Comparison of ENCODE assay signal across 24 mouse cellular contexts in genomic region chr8:53140041-53140440, GRCm38 (mm10).
A peak's percentile ranks its signal among the peaks of the same experiment; 100 is the strongest.
DNase-seq lines count a peak whose midpoint lies in the region; ATAC-seq and TF ChIP-seq lines count a peak whose summit lies in the region.
"Had no signal": no experiment of that assay in that cellular context is flagged by ENCODE, and none has a peak within 500 bp of the region (broad histone marks: within the 10 kb centered on the region; RNA-seq: fewer than 3 reads in every experiment).

No protein-coding gene starts in this region.

- no peak overlapping the region for H3K4me2 ChIP-seq in kidney, embryonic 14.5 days (replicated peaks; ENCODE audit: low read depth, low read length)
- no peak overlapping the region for H3K4me2 ChIP-seq in kidney, postnatal 0 days (ENCODE audit: low read length)
- H3K4me2 ChIP-seq in neural tube, embryonic 12.5 days (replicated peaks) = no peak overlapping the region
- no peak overlapping the region for H3K4me2 ChIP-seq in neural tube, embryonic 14.5 days (ENCODE audit: low read depth, low read length)
- H3K4me2 ChIP-seq: embryonic facial prominence, embryonic 13.5 days; forebrain, embryonic 12.5 days; forebrain, embryonic 15.5 days; heart, embryonic 11.5 days; hindbrain, embryonic 12.5 days; hindbrain, embryonic 15.5 days had no signal

- H3K27me3 ChIP-seq in kidney, embryonic 14.5 days (ENCODE audit: control insufficient read depth, insufficient read depth, low read length) = no peaks in the 10 kb centered on the region
- H3K27me3 ChIP-seq in kidney, postnatal 0 days (ENCODE audit: insufficient read depth, low read length) = no peaks in the 10 kb centered on the region
- H3K27me3 ChIP-seq in neural tube, embryonic 12.5 days (replicated peaks) = no peaks in the 10 kb centered on the region
- no peaks in the 10 kb centered on the region for H3K27me3 ChIP-seq in neural tube, embryonic 14.5 days (ENCODE audit: control insufficient read depth, insufficient read depth, low read length)
- H3K27me3 ChIP-seq: embryonic facial prominence, embryonic 13.5 days; forebrain, embryonic 12.5 days; forebrain, embryonic 15.5 days; hindbrain, embryonic 12.5 days; hindbrain, embryonic 15.5 days had no signal

- no peak overlapping the region for H3K27ac ChIP-seq in kidney, embryonic 14.5 days (ENCODE audit: low read depth, low read length)
- no peak overlapping the region for H3K27ac ChIP-seq in kidney, postnatal 0 days
- H3K27ac ChIP-seq in neural tube, embryonic 12.5 days = no peak overlapping the region
- no peak overlapping the region for H3K27ac ChIP-seq in neural tube, embryonic 14.5 days (ENCODE audit: low read depth, low read length)
- H3K27ac ChIP-seq: embryonic facial prominence, embryonic 10.5 days; embryonic facial prominence, embryonic 13.5 days; forebrain, embryonic 12.5 days; forebrain, embryonic 15.5 days; hindbrain, embryonic 12.5 days; hindbrain, embryonic 15.5 days had no signal

- DNase-seq in kidney, postnatal 36 days = no peak
- peak; percentile 26 for DNase-seq in kidney, postnatal 0 days (ENCODE audit: low spot score)
- DNase-seq in kidney, postnatal 14 days = no peak
- no peak for DNase-seq in neural tube, embryonic 10.5 days (ENCODE audit: extremely low spot score, low spot score)
- DNase-seq in T-cell, adult 2 months (ENCODE audit: low spot score) = no peak
- DNase-seq: adrenal gland, adult 8-10 months; adrenal gland, postnatal 25 days; cerebellum, adult 18-20 months; cerebellum, adult 9-10 months; cerebellum, postnatal 14 days; gastrocnemius, postnatal 25 days had no signal

- H3K4me1 ChIP-seq in kidney, embryonic 14.5 days (ENCODE audit: control insufficient read depth, insufficient read depth, low read length) = no peaks in the 10 kb centered on the region
- no peaks in the 10 kb centered on the region for H3K4me1 ChIP-seq in kidney, postnatal 0 days (replicated peaks; ENCODE audit: insufficient read depth, low read length)
- H3K4me1 ChIP-seq in neural tube, embryonic 12.5 days = no peaks in the 10 kb centered on the region
- H3K4me1 ChIP-seq in neural tube, embryonic 14.5 days (ENCODE audit: control insufficient read depth, insufficient read depth, low read length) = no peaks in the 10 kb centered on the region
- H3K4me1 ChIP-seq: embryonic facial prominence, embryonic 10.5 days; embryonic facial prominence, embryonic 13.5 days; forebrain, embryonic 12.5 days; forebrain, embryonic 15.5 days; hindbrain, embryonic 12.5 days; hindbrain, embryonic 15.5 days had no signal

- WGBS in kidney, embryonic 14.5 days = 20% methylated on average over 6 of the region's 6 CpGs
- 28% methylated on average over 6 of the region's 6 CpGs for WGBS in kidney, postnatal 0 days
- 58% methylated on average over 6 of the region's 6 CpGs for WGBS in neural tube, embryonic 12.5 days
- 35% methylated on average over 6 of the region's 6 CpGs for WGBS in neural tube, embryonic 14.5 days

- no peaks in the 10 kb centered on the region for H3K9me3 ChIP-seq in kidney, embryonic 14.5 days (ENCODE audit: control insufficient read depth, low read length)
- H3K9me3 ChIP-seq in kidney, postnatal 0 days (replicated peaks; ENCODE audit: low read length) = no peaks in the 10 kb centered on the region
- no peaks in the 10 kb centered on the region for H3K9me3 ChIP-seq in neural tube, embryonic 12.5 days
- H3K9me3 ChIP-seq in neural tube, embryonic 14.5 days (ENCODE audit: control insufficient read depth, low read length) = no peaks in the 10 kb centered on the region
- H3K9me3 ChIP-seq: embryonic facial prominence, embryonic 10.5 days; embryonic facial prominence, embryonic 13.5 days; forebrain, embryonic 12.5 days; forebrain, embryonic 15.5 days; hindbrain, embryonic 12.5 days; hindbrain, embryonic 15.5 days had no signal

- no peaks in the 10 kb centered on the region for H3K36me3 ChIP-seq in kidney, embryonic 14.5 days (ENCODE audit: control insufficient read depth, insufficient read depth, low read length)
- H3K36me3 ChIP-seq in kidney, postnatal 0 days (ENCODE audit: insufficient read depth, low read length) = no peaks in the 10 kb centered on the region
- H3K36me3 ChIP-seq in neural tube, embryonic 12.5 days = no peaks in the 10 kb centered on the region
- H3K36me3 ChIP-seq in neural tube, embryonic 14.5 days (ENCODE audit: control insufficient read depth, insufficient read depth, low read length) = no peaks in the 10 kb centered on the region
- H3K36me3 ChIP-seq: embryonic facial prominence, embryonic 10.5 days; embryonic facial prominence, embryonic 13.5 days; forebrain, embryonic 12.5 days; forebrain, embryonic 15.5 days; hindbrain, embryonic 12.5 days; hindbrain, embryonic 15.5 days had no signal

- ATAC-seq in kidney, embryonic 14.5 days (ENCODE audit: low FRiP score, low TSS enrichment) = peak; percentile 39; the same call in 1 of the 2 replicates
- ATAC-seq in kidney, postnatal 0 days (replicated peaks; ENCODE audit: low FRiP score, low read depth) = no peak
- ATAC-seq in neural tube, embryonic 12.5 days (ENCODE audit: low FRiP score, low read depth) = peak; percentile 66
- peak; percentile 84; the same call in 1 of the 2 replicates for ATAC-seq in neural tube, embryonic 14.5 days (ENCODE audit: low read depth)
- ATAC-seq: activated CD4-positive, CD25-positive, alpha-beta regulatory T cell, adult 4 months; CD4-positive, CD25-positive, alpha-beta regulatory T cell, adult 4 months; forebrain, embryonic 15.5 days had no signal

- no peak for TF ChIP-seq CTCF in kidney, postnatal 0 days (IDR thresholded peaks at IDR 0.05; ENCODE audit: low read depth)

- H3K4me3 ChIP-seq in kidney, embryonic 14.5 days (ENCODE audit: low read length) = no peak overlapping the region
- no peak overlapping the region for H3K4me3 ChIP-seq in kidney, postnatal 0 days (replicated peaks; ENCODE audit: low read depth, low read length)
- H3K4me3 ChIP-seq in neural tube, embryonic 12.5 days = no peak overlapping the region
- H3K4me3 ChIP-seq in neural tube, embryonic 14.5 days (ENCODE audit: low read depth, low read length) = no peak overlapping the region
- H3K4me3 ChIP-seq: embryonic facial prominence, embryonic 10.5 days; embryonic facial prominence, embryonic 13.5 days; erythroblast, embryonic 14.5 days; forebrain, embryonic 12.5 days; forebrain, embryonic 15.5 days; hindbrain, embryonic 12.5 days; hindbrain, embryonic 15.5 days had no signal

- H3K9ac ChIP-seq in kidney, embryonic 14.5 days (ENCODE audit: low read depth, low read length) = no peak overlapping the region
- H3K9ac ChIP-seq in kidney, postnatal 0 days (ENCODE audit: low read depth, low read length) = no peak overlapping the region
- no peak overlapping the region for H3K9ac ChIP-seq in neural tube, embryonic 12.5 days
- H3K9ac ChIP-seq in neural tube, embryonic 14.5 days (replicated peaks; ENCODE audit: low read depth, low read length) = no peak overlapping the region
- H3K9ac ChIP-seq: embryonic facial prominence, embryonic 13.5 days; forebrain, embryonic 12.5 days; forebrain, embryonic 15.5 days; hindbrain, embryonic 12.5 days; hindbrain, embryonic 15.5 days had no signal
